Mouse (Mus musculus) spleen, adult 2 months (tissue): ENCODE results near the gene Gls2. TPM values are rescaled to one million over a fixed set of nuclear protein-coding genes. Genes with fewer than 3 reads are reported as not detected.

Experiments used
- DNase-seq, 2 experiments: peaks; one replicate each; pipeline versions ENCODE4 v3.0.0 to v3.0.0-alpha.2; 2012 to 2021; ENCODE audit warnings: low spot score in 2 of 2, low read depth in 1 of 2
- H3K27ac ChIP-seq: fragments of 200-500 bp; 2 replicates; pipeline ENCODE4 v1.5.1; 2012; ENCODE audit warnings: low read length, inconsistent platforms; ENCODE audit not compliant: insufficient read depth
- H3K27me3 ChIP-seq: fragments of 200-500 bp; 2 replicates; pipeline ENCODE4 v1.6.1; 2012; ENCODE audit warnings: mild to moderate bottlenecking, moderate library complexity, low read length, inconsistent platforms; ENCODE audit not compliant: control insufficient read depth, insufficient read depth
- H3K36me3 ChIP-seq: fragments of 200-500 bp; 2 replicates; pipeline ENCODE4 v1.6.1; 2012; ENCODE audit warnings: mild to moderate bottlenecking, low read length, inconsistent platforms; ENCODE audit not compliant: control insufficient read depth, insufficient read depth
- H3K4me1 ChIP-seq: fragments of 200-500 bp; 2 replicates; pipeline ENCODE4 v1.6.1; 2011; ENCODE audit warnings: inconsistent platforms; ENCODE audit not compliant: control insufficient read depth, insufficient read depth, insufficient read length
- H3K4me3 ChIP-seq: fragments of 200-500 bp; 2 replicates; pipeline ENCODE4 v1.5.1; 2011; ENCODE audit warnings: mild to moderate bottlenecking, inconsistent platforms; ENCODE audit not compliant: insufficient read depth, insufficient read length; ENCODE audit errors: extremely low read depth
- CTCF ChIP-seq: fragments of 200-500 bp; IDR thresholded peaks from 2 replicates; pipeline ENCODE4 v1.5.1; 2011; ENCODE audit warnings: mild to moderate bottlenecking, inconsistent platforms; ENCODE audit not compliant: insufficient read depth, insufficient read length, insufficient replicate concordance; ENCODE audit errors: extremely low read depth
- POLR2A ChIP-seq: fragments of 200-500 bp; IDR thresholded peaks from 2 replicates; pipeline ENCODE4 v1.6.1; 2011; ENCODE audit warnings: low read depth, low read length, inconsistent platforms
- WGBS: fragments of 180-500 bp; shearing (Covaris S2); methylation state at CpG from one replicate; pipeline ENCODE4 v1.1.7; 2018; 5-methylcytosine and 5-hydroxymethylcytosine counted together
- polyA plus RNA-seq: library from polyadenylated mRNA; depleted of rRNA; stranded (reverse); fragments of >200 nt; gene quantifications from 2 replicates; pipeline ENCODE4 v1.2.3, GENCODE M21; 2012

Gene Gls2
- polyA plus RNA-seq, 1 experiment = 4.7 TPM

DNA sequence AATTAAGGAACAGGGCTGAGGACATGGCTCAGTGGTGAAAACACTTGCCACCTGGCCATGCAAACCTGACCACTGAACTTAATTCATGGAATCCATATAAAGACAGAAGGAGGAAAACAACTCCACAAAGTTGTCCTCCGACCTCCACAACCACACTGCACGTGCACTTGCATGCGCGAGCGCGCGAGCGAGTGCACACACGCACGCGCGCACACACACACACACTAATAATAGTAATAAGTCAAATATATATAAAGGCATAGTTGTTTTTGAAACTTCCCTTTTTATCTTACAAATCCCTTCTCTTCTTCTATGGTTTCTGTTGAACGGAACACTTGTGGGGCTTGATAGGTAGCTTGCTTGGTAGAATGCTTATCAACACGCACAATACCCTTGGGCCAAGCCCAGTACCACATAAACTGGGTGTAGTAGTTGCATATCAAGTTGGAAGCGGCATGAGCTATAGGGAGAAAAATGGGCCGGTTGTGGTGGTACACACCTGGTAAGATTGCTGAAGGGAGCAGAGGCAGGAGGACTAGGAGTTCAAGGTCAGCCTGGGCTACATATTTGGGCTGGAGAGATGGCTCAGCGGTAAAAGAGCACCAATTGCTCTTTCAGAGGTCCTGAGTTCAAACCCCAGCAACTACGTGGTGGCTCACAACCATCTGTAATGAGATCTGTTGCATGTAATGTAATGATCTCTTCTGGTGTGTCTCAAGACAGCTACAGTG is 24.3 kb downstream of the Gls2 start:
- 86% methylated on average over 18 of the region's 18 CpGs for whole genome bisulfite sequencing
- TF ChIP-seq POLR2A (no peak), CTCF (no peak)
- DNase-seq = no peak
- Histone ChIP-seq H3K27ac (no peak overlapping the region), H3K4me1 (no peaks in the 10 kb centered on the region), H3K36me3 (no peaks in the 10 kb centered on the region), H3K4me3 (no peak overlapping the region), H3K27me3 (no peaks in the 10 kb centered on the region)

DNA sequence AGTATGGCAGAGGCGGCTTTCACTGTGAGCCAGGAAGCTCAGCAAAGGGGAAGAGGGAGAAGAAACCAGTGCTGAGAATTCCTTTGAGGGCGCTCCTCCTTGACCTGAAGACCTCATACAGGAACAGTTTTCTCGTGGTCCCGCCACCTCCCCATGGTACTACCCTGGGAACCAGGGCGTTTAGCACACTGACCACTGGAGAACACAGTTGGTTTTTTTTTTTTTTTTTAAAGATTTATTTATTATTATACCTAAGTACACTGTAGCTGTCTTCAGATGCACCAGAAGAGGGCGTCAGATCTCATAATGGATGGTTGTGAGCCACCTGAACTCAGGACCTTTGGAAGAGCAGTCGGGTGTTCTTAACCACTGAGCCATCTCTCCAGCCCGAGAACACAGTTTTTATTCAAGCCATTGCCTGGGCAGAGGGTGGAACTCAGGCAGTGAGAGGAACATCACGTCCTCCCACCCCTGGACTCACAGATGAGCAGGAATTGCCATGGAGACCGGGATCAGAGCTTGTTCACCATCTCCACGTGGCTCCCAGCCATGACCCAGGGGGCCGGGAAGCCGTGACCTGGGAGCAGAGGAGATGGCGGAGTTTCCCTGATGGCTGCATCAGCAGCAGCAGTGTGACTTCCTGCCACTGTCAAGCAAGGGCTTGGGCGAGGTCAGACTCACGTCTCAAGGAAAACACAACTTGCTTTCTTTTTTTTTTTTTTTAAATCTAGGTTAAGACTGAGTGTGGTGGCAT is 27.5 kb downstream of the Gls2 start:
- Histone ChIP-seq H3K4me1 (no peaks in the 10 kb centered on the region), H3K27ac (no peak overlapping the region), H3K27me3 (no peaks in the 10 kb centered on the region), H3K36me3 (no peaks in the 10 kb centered on the region), H3K4me3 (no peak overlapping the region)
- no peak for DNase-seq
- 64% methylated on average over 16 of the region's 16 CpGs for WGBS
- no peak for TF ChIP-seq CTCF
- no peak for TF ChIP-seq POLR2A

DNA sequence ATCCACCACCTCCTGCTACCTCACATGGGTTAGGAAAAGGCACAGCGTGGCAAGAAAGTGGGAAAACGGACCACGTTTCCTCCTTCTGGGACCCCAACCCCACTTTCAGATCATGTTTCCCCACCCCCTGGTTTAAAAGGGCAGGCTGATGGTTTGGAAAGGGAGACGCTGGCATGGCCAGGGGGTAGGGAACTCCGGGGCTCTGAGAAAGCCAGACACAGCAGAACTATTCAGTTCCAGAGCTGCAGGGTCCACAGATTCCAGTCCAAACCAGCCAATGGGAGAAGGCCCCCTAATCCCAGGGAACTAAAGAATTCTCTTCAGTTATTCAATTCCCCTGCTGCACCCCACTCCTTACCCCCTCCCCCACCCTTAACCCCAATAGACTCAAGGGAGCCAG is 30.8 kb downstream of the Gls2 start:
- no peak for DNase-seq
- no peaks in the 10 kb centered on the region for H3K36me3 ChIP-seq
- no peak overlapping the region for H3K4me3 ChIP-seq
- no peak for TF ChIP-seq CTCF
- no peak for TF ChIP-seq POLR2A
- 87% methylated on average over 5 of the region's 5 CpGs for WGBS
- no peaks in the 10 kb centered on the region for H3K27me3 ChIP-seq
- H3K27ac ChIP-seq = no peak overlapping the region
- H3K4me1 ChIP-seq = no peaks in the 10 kb centered on the region

DNA sequence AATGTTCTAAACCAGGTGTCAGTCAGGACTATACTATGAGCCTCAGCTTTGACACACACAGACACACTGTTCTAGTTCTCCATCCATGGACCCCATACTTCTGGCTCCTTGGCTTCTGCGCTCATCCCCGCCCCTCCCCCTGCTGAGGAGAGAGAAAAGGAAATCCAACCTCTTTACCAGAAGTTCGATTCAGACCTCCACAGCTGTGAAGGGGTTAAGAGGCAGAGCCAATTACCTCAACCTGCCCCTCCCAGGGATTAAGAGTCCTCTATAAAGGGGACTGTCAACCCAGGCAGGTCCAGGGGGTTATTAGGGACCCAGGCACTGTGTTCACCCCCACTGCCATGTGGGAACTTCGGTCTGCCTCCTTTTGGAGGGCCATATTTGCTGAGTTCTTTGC is 31.3 kb downstream of the Gls2 start, which contains the start of gene Mip:
TSS of gene Mip (plus strand) at position 301 of the 400 bp plus-strand sequence.
- no peaks in the 10 kb centered on the region for H3K27me3 ChIP-seq
- 75% methylated on average over 4 of the region's 4 CpGs for WGBS
- no peak within 1 kb of the TSS for H3K27ac ChIP-seq
- peaks cover under 1% of the 10 kb centered on the region; the same call in 1 of the 2 replicates for H3K4me1 ChIP-seq
- TF ChIP-seq CTCF (no peak), POLR2A (no peak)
- no peaks in the 10 kb centered on the region for H3K36me3 ChIP-seq
- no peak for DNase-seq
- H3K4me3 ChIP-seq = no peak within 1 kb of the TSS

DNA sequence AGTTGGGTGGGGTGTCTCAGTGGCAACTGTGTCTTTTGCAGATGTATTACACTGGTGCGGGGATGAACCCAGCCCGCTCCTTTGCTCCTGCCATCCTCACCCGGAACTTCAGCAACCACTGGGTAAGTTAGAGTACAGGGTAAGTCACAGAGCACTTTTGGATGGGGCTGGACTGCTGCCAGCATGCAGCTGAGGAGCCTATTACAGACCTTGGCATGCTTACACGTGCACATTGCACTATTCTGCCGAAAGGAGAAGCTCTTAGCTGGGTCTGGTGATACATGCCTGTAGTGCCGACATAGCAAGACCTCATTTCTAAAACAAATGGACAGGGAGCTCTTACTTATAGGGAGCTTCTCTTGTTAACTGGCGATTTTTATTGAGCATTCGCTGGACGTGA is 33.3 kb downstream of the Gls2 start:
- TF ChIP-seq POLR2A = no peak
- 77% methylated on average over 9 of the region's 9 CpGs for WGBS
- DNase-seq = no peak
- H3K4me3 ChIP-seq = no peak overlapping the region
- no peaks in the 10 kb centered on the region for H3K27me3 ChIP-seq
- H3K36me3 ChIP-seq = no peaks in the 10 kb centered on the region
- H3K27ac ChIP-seq = no peak overlapping the region
- peaks cover 7% of the 10 kb centered on the region; the same call in 1 of the 2 replicates for H3K4me1 ChIP-seq

DNA sequence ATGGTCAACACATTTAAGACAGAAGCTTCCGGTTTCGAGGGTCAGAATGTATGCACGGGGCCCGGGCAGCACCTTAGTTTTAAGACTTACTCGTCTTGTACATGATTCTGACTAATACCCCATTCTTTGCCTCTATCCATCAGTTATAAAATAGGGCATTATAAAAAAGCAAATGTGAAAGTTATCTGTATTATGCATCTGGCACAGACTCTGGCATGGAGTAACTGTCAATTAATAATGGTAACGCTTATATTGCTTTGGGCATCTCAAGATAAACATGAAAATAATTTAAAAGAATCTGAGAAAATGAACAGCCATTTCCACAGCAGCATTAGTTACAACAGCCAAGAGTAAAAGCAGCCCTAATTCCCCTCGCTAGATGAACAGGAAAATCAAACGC is 33.8 kb downstream of the Gls2 start:
- 89% methylated on average over 8 of the region's 8 CpGs for WGBS
- Histone ChIP-seq H3K27ac (no peak overlapping the region), H3K4me3 (no peak overlapping the region), H3K36me3 (no peaks in the 10 kb centered on the region), H3K27me3 (no peaks in the 10 kb centered on the region), H3K4me1 (peaks cover 7% of the 10 kb centered on the region; the same call in 1 of the 2 replicates)
- no peak for TF ChIP-seq CTCF
- no peak for TF ChIP-seq POLR2A
- no peak for DNase-seq

DNA sequence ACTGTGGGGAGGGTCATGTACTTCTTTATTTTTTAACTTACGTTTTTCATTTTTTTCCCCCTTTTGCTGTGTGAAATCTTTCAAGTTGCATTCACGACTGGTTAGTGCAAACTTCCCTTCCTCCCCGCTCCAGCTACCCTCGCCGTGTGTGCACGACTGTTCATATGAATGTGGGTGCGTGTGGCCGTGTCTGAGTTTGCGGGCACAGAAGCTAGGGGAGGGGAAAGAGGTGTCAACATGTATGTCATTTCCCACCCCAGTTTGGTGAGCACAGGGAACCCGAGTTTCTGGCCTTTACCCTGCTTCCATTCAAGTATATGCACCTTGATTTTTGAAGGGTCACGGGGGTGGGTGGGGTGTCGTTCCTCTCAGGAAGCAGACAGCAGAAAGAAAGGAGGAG is 36.3 kb downstream of the Gls2 start:
- TF ChIP-seq CTCF (no peak), POLR2A (no peak)
- peak overlapping the region; percentile 69 for H3K27ac ChIP-seq
- H3K27me3 ChIP-seq = no peaks in the 10 kb centered on the region
- peaks cover 7% of the 10 kb centered on the region; the same call in 1 of the 2 replicates for H3K4me1 ChIP-seq
- no peak for DNase-seq
- H3K36me3 ChIP-seq = no peaks in the 10 kb centered on the region
- WGBS = 28% methylated on average over 12 of the region's 12 CpGs
- no peak overlapping the region for H3K4me3 ChIP-seq
